Mouse (Mus musculus) right cerebral cortex, postnatal 4 days (tissue): ENCODE measurements around the gene Olfr764-ps1.
"Not testable (repeated sequence)": the region's sequence is repeated elsewhere in the genome, so short reads cannot be mapped to it uniquely, and the experiment has no call there.

ENCODE experiments used
- DNase-seq: peaks from one replicate; pipeline ENCODE4 v3.0.0-alpha.2; 2022

Olfr764-ps1 gene

GRCm38 (mm10) chr10:129039796-129040195, at the start of gene Olfr764-ps1:
Gene Olfr764-ps1, minus strand, starts transcription at chr10:129039896.
- DNase-seq: no peak

GRCm38 (mm10) chr10:129082810-129083209, 43.1 kb upstream of the Olfr764-ps1 start, which contains the start of gene Olfr767:
Gene Olfr767, minus strand, starts transcription at chr10:129082910.
- DNase-seq: not testable (repeated sequence)

- DNase-seq: no peak
These were observed 29.2 kb upstream of the Olfr764-ps1 start, which contains the start of gene Olfr766-ps1 for GRCm38 (mm10) chr10:129068877-129069276. Gene Olfr766-ps1, minus strand, starts transcription at chr10:129068977.

- DNase-seq: not testable (repeated sequence)
These were observed 10.2 kb upstream of the Olfr764-ps1 start, which contains the start of gene Olfr765 for GRCm38 (mm10) chr10:129049898-129050297. Gene Olfr765, minus strand, starts transcription at chr10:129049998.

- no peak for DNase-seq
These were observed 11.4 kb downstream of the Olfr764-ps1 start for GRCm38 (mm10) chr10:129028343-129028742.

GRCm38 (mm10) chr10:129026018-129026662, 13.6 kb downstream of the Olfr764-ps1 start:
- peak; percentile 53 for DNase-seq

- no peak for DNase-seq
These were observed 16.4 kb downstream of the Olfr764-ps1 start for GRCm38 (mm10) chr10:129023319-129023718.

- no peak for DNase-seq
These were observed 25.2 kb downstream of the Olfr764-ps1 start for GRCm38 (mm10) chr10:129014477-129014876.

GRCm38 (mm10) chr10:129011511-129011910, 28.2 kb downstream of the Olfr764-ps1 start:
- DNase-seq: not testable (repeated sequence)

- no peak for DNase-seq
These were observed 29.3 kb downstream of the Olfr764-ps1 start, which contains the start of gene Olfr763 for GRCm38 (mm10) chr10:129010288-129010841. Gene Olfr763, plus strand, starts transcription at chr10:129010791.

GRCm38 (mm10) chr10:129004032-129004920, 35.4 kb downstream of the Olfr764-ps1 start:
- no peak for DNase-seq

GRCm38 (mm10) chr10:128996523-128997040, 43.1 kb downstream of the Olfr764-ps1 start:
- DNase-seq: no peak

- no peak for DNase-seq
These were observed 43.9 kb downstream of the Olfr764-ps1 start for GRCm38 (mm10) chr10:128995796-128996195.

- no peak for DNase-seq
These were observed 48.7 kb downstream of the Olfr764-ps1 start for GRCm38 (mm10) chr10:128990994-128991393.

GRCm38 (mm10) chr10:128990129-128990850, 49.4 kb downstream of the Olfr764-ps1 start:
- DNase-seq: not testable (repeated sequence)

- DNase-seq: not testable (repeated sequence)
These were observed 50.6 kb downstream of the Olfr764-ps1 start, which contains the start of gene Olfr9 for GRCm38 (mm10) chr10:128989131-128989530. Gene Olfr9, plus strand, starts transcription at chr10:128989431.
